Mouse (Mus musculus) spleen, adult 12 weeks (tissue): ENCODE measurements around the gene D430019H16Rik.

ENCODE experiments used
- DNase-seq: peaks from one replicate; pipeline ENCODE4 v3.0.0; 2022; ENCODE audit warnings: low spot score

D430019H16Rik gene

GRCm38 (mm10) chr12:105539649-105540048 is 86.0 kb downstream of the D430019H16Rik start:
- no peak for DNase-seq

- DNase-seq = no peak
Measured at GRCm38 (mm10) chr12:105541590-105542402, 88.1 kb downstream of the D430019H16Rik start.

GRCm38 (mm10) chr12:105542513-105542912 is 88.9 kb downstream of the D430019H16Rik start:
- DNase-seq = no peak
